Mouse (Mus musculus): ENCODE measurements at regions not wholly inside any gene's neighbourhood (a gene's known extent, or its start where the extent isn't known, plus 50 kb on each side); places are given as distances from the start of the nearest gene placed in this dataset.

DNA sequence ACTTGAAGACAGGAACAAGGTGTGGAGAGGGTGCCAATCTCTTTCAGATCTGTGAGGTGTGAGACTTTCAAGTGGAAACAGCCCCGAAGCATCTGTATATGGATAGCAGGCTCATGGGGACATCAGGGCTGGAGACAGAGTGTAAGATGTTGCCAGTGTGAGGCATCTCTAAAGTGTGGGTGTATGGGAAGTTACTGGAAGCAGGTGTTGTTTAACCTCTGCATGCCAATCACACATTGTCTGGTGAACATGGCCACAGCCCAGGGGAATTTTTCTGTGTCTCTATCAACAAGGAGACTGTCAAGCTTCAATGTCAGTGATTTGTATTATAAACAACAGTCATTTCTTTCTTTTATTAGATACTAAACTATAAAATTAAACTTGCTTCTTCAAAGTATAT, 163.0 kb upstream of the Klf4 start:
- TF ChIP-seq CTCF (conservative IDR thresholded peaks at IDR 0.05; ENCODE audit: low read length) (no peak), NANOG (IDR thresholded peaks at IDR 0.05; ENCODE audit: borderline replicate concordance, low read length) (no peak)

Measured in E14TG2a.4 (cell line).